Mouse (Mus musculus) ovary, postnatal 14 days (tissue): Measurements from ENCODE around the gene Grifin.
A peak's percentile ranks its signal among the peaks of the same experiment; 100 is the strongest.

Experiments used
- DNase-seq: peaks from one replicate; pipeline ENCODE4 v3.0.0; 2022; ENCODE audit warnings: low spot score

Grifin gene

DNA sequence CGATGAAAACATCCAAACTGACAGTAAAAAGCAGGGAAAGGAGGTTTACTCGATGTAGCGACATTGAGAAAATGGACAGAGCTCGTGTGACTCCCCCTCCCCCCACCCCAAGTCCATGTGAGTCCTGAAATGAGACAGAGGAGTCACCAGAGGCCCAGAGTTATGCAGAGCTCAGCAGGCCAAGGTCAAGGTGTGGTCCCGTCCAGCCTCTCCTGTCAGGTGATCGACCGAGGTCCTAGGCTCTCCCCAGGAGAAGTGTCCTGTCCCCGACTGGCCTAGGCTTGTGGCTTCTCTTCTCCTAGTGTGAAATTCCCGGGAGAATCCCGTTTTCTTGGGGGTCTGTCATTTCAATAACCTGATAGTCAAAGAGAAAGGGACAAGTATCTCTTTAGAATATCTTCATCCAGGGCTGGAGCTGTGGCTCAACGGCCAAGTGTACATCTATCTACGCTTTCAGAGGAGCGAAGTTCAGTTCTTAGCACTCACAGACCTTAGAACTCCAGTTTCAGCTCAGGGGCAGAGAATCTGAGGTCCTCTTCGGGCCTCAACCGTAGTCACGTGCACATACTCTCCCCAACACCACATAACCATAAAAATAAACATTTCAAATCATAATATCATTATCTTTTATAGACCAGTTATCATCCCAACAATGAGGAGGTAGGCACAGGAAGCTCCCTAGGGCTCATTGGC lies 24.4 kb upstream of the Grifin start:
- DNase-seq, result no peak

DNA sequence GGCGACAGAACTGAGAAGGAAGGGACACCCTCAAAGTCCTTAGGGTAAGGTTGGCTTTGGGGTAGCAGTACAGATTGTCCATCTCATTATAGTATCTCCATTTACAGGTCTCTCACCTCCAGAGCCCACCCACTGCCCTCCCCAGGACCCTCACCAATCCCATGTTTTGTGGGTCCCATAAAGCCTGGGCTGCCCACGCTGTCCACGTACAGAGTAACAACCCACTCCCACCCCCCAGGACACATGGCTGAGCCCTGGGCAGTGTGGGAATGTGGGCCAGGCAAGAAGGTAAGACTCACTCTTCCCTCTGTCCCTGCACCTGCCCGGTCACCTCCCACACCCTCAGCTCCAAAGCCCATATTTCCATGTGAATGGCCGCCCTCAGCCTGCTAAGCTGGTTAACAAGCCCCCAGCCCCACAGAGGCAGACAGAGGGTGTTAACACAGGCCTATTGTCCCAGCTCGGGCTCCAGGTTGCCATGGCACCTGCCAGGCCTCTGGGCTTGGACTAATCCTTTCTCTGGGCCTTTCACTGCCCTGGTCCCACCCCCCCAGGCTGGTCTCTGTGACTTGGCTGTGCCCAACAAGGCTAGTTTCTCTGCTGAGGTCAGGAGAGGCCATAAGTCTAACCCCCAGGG lies 19.0 kb upstream of the Grifin start:
- DNase-seq, result no peak

- no peak for DNase-seq
Observed at GRCm38 (mm10) chr5:140582995-140583731, 18.3 kb upstream of the Grifin start.

GRCm38 (mm10) chr5:140581569-140581968 lies 16.7 kb upstream of the Grifin start:
- DNase-seq, result no peak

DNA sequence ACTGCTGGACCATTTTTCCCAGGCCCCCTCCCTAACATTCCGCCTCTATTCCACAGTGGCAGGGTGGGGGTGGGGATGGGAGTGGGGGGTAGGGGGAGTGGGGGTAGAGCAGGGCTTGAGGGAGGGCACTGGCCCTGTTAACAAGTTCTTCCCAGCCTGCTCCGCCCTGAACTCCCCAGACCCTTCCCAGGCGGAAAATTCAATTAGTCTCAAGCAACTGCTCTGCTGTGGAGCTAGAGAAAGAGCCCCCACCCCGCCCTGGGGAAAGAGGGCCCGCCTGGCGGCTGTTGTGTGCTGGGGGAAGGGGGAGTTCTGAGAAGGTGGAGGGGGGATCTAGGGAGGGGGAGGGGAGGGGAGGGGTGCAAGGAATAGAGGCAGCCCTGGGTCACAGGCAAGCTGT lies 14.9 kb upstream of the Grifin start:
- no peak for DNase-seq

DNA sequence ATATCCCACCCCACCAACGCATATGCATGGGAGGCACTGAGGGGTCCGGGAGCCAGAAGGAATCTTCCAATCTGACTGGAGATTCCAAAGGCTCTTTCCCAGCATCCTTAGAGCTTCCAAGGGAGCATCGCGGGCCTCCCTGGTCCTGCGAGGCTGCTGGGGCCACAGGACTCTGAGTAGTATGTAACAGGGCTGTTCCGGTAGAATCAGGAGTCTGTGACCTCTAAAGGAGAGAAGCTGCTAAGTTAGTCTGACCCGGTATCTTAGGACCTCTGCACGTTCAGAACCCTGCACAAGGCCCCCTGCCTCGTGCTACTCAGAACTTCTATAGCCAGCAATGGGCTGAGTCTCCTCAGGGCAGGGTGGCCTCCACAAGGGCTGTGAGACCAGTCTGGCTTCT lies 14.3 kb upstream of the Grifin start:
- no peak for DNase-seq

DNA sequence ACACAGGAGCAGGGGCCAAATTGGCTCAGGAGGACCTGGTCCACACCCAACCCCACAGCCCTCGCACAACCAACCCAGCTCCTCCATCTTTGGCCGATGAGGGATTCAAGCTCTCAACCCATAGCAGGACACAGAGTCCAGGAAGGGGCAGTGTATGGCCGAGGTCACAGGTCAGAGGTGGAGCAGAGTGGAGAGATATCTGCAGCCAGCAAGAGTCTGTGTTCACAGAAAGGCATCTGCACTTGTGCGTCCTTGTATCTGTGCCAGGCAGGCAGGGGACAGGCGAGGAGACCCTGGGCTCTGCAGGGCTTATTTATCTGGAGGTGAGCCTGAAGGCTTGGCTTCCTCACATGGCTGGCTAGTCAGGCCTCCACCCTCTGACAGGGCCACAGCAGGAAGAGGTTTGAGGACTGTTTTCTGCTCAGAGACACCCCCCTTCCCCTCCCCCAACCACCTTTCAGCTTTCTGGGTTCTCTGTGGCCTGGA lies 10.6 kb upstream of the Grifin start:
- no peak for DNase-seq

DNA sequence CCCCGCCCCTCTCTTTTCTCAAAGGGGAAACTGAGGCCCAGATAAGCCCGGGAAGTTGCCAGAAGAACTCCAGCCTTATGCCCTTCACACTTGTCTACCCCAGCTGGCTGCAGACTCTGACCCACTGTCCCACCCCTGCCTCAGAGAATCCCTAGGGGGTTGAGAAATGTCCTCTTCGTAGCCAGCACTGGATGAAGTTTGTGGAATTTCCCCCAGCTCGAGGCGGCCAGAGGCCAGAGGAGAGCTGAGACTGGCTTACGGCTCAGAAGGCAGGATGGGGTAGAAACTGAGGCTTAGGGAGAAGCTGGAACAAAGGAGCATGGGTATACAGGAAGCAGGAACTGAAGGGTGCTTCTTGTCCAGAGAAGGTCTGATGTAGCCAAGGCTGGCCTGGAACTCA lies 7.7 kb upstream of the Grifin start:
- DNase-seq, result no peak

GRCm38 (mm10) chr5:140571673-140572072 lies 6.8 kb upstream of the Grifin start:
- peak; percentile 48 for DNase-seq

- no peak for DNase-seq
Observed at GRCm38 (mm10) chr5:140571201-140571600, 6.3 kb upstream of the Grifin start.

DNA sequence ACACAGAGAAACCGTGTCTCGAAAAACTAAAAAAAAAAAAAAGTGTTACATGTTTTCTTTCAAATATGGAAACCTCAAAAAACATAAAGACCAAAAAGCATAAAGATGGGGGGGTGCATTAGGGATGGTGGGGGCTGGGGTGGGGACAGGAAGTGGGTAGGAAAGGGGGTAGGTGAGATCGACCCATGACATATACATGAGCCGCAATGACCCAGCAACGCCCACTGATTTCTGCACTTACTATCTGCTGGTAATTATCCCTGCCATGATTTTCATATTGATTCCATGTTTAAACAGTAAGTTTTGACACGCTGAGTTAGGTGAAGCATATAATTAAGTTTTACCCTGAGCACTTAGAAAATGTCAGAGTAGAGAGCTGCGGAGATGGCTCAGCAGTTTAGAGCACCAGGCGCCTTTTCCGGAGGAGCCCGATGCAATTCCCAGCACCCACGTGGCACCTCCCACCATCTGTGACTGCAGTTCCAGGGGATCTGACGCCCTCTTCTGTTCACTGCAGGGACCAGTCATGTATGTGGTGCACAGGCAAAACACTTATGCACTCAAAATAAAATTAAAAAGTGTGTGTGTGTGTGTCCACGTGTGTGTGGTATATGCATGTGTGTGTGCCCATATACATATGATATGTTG lies 5.5 kb upstream of the Grifin start:
- DNase-seq, result no peak

DNA sequence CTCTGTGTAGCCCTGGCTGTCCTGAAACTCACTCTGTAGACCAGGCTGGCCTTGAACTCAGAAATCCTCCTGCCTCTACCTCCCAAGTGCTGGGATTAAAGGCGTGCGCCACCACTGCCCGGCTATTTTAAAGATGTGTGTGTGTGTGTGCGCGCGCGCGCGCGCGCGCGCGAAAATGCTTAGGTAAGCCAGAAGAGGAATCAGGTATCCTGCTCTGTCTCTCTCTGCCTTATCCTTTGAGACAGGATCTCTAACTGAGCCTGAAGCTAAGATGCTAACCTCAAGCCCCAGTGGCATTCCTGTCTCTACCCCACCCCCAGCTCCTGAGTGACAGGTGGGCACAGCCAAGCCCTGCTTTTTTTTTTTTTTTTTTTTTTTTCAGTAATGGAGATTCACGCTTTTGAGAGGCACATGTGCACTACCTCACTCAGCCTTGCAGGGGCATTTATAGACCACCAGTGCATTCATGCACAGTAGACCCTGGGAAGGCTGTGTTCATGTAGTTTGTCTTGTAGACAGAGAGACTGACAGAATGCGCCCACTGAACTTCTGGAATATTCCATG lies 4.2 kb upstream of the Grifin start:
- DNase-seq, result no peak

GRCm38 (mm10) chr5:140568321-140568970 lies 3.6 kb upstream of the Grifin start:
- peak; percentile 67 for DNase-seq

- no peak for DNase-seq
Observed at GRCm38 (mm10) chr5:140567751-140568150, 2.9 kb upstream of the Grifin start.

GRCm38 (mm10) chr5:140567321-140567720 lies 2.5 kb upstream of the Grifin start:
- peak; percentile 63 for DNase-seq

- no peak for DNase-seq
Observed at GRCm38 (mm10) chr5:140566271-140566670, 1.4 kb upstream of the Grifin start.

DNA sequence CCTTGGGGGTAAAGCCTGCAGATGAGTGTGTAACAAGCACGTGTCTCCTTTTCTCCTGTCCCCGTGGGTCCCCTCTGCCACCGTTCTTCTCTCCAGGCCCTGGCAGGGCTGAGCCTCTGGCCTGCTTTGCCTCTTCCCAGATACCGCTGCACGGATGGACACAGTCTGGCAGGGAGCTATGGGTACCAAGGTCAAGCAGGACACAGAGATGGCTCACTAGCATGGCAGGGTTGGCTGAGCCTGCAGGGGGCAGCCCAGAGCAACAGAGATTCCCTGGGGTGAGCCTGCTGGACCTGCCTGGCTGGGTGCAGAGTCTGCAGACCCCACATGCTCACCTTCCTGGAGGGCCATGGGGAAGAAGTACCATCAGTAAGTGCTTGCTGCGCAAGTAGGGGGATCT lies 985 bp upstream of the Grifin start:
- DNase-seq, result peak; percentile 57

- peak; percentile 66 for DNase-seq
Observed at GRCm38 (mm10) chr5:140565451-140565850, 580 bp upstream of the Grifin start.

GRCm38 (mm10) chr5:140562601-140563000 lies 2.3 kb downstream of the Grifin start:
- DNase-seq, result no peak

DNA sequence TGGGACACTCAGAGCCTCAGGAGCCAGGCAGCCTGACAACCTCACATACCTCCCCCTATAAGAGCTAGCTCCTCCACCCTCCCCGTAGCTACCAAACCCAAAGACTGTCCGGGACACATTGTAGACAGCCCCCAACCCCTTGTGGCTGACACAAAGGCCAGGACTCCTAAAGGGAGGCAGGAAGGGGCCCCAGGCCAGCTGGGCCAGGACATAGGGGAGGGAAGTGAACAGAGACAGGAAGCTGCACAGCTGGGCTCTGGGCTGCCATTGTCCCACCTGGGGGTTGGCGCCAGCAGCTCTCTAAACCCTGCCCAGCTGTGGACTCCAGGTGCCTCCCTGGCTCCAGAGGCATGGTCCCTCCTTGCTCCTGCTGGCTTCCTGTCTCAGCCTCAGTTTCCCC lies 8.0 kb downstream of the Grifin start:
- no peak for DNase-seq

GRCm38 (mm10) chr5:140553719-140554118 lies 11.2 kb downstream of the Grifin start:
- DNase-seq, result no peak
